Mouse (Mus musculus): Measurements from ENCODE around the gene Isg20l2.

DNA sequence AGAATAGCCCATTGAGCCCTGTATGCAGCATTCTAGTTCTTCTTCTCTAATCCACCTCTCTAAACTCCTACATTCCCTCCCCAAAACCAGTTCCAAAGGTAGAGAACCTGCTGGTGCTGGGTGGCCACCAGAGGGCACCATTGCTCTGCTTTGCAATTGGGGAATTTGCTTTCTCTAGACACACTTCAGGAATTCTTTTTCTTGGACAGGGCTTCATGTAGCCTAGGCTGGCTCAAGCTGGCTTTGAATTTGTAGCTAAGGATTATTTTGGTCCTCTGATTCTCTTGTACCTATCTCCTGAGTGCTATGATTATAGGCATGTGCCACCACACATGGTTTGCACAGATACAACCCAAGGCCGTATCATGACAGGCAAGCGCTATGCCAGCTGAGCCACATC, 5.7 kb downstream of the Isg20l2 start:
- TF ChIP-seq CTCF (IDR thresholded peaks at IDR 0.05; ENCODE audit: low read depth) (peak; percentile 98), EP300 (optimal IDR thresholded peaks at IDR 0.05) (no peak)

Measured in stomach, postnatal 0 days (tissue).